Mouse (Mus musculus): Measurements from ENCODE around the gene Ctrb1. TPM values are rescaled to one million over a fixed set of nuclear protein-coding genes. Genes with fewer than 3 reads are reported as not detected.

Ctrb1 gene
- total RNA-seq, 2 experiments from 2014 or later = not detected

DNA sequence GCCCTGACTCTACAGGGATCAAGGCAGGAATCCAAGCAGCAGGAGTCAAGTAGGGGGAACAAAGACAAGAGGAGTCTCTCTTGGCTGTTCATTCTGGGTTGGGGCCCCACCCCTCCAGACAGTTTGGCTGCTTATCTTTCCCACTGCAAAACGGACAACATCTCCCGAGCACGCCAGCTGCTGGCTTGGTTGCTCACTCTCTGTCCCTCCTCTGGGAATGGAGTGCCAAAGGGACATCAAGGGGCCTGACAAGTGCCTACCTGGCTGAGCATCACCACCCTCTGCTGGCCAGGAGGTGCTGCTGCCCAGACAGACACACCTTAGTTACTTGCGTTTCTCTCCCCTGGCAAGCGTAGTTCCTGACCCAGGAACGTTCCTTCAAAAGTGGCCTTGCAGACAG, 27.1 kb upstream of the Ctrb1 start:
- peak; percentile 41 for ATAC-seq (replicated peaks; ENCODE audit: poor library complexity)

DNA sequence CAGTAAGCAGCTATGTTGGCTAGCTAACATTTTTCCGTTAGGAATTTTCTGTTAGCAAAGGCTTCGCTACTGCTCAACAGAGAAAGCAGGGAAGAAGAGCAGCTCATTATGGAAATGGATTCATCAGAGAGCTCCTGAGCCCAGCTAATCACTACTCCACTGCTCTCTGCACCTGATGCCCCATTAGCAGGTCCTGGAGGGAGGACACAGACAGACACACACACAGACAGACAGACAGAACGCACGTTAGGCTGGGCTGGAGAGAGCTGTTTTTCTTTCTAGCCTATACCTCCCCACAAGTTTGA, 26.6 kb upstream of the Ctrb1 start:
- ATAC-seq (replicated peaks; ENCODE audit: poor library complexity) = no peak

- ATAC-seq (replicated peaks; ENCODE audit: poor library complexity) = no peak
Observed at GRCm38 (mm10) chr8:111716603-111717487, 26.0 kb upstream of the Ctrb1 start.

GRCm38 (mm10) chr8:111715514-111715913, 24.7 kb upstream of the Ctrb1 start:
- ATAC-seq (replicated peaks; ENCODE audit: poor library complexity) = no peak

GRCm38 (mm10) chr8:111714295-111714694, 23.5 kb upstream of the Ctrb1 start:
- ATAC-seq (replicated peaks; ENCODE audit: poor library complexity) = no peak

DNA sequence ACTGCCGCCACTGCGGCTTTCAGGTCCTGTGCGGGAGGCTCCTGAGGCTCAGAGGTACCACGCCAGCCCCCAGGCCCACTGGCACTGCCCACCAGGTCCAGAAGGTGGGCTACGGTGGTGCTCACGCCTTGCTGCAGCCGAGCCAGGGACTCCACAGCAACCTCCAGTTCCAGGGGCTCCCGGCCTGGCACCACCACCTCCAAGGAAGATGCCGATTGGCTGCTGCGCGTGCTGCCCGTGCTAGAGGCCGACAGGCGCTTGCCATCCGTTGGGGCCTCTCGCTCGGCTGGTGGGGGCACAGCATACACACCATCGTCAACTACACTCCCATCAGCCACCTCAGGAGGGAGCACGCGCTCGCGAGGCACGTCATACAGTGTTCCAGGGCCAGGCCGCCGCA, 23.0 kb upstream of the Ctrb1 start:
- ATAC-seq (replicated peaks; ENCODE audit: poor library complexity) = no peak

DNA sequence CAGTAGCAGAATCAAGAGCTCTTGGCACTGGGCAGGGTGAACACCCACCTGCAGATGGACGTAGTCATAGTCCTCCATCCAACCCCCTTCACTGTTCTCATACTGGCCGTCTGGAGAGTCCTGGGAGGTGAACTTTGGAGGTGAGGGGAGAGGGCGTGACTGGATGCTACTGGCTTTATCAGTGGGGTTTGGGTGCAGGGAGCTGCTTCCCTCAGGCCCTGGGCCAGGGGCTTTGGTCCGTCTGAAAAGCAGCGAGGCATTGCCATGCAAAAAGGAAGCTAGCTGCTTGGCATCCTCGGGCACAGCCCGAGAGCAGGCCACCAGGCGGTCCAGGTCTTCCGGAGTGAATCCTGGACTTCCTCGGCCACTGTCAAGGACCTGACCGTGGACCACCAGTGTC, 22.5 kb upstream of the Ctrb1 start:
- no peak for ATAC-seq (replicated peaks; ENCODE audit: poor library complexity)

DNA sequence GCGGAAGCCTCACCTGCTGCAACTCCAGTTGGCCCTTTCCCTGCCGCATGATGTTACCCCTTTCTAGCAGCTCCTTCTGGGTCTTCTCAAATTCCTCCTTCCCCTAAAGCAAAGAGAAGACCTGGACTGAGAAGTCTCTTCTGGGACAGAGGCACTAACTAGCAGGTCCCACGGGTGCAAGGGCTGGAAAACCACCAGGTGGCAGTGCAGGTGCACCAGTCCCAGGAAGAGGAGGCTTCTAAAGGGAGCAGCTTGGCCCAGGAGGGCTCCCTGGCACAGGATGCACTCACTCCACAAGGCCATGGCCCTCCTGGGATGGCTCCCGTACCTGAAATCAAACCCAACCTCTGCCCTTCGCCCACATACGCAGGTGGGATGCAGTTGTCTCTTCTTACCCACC, 21.8 kb upstream of the Ctrb1 start:
- ATAC-seq (replicated peaks; ENCODE audit: poor library complexity) = peak; percentile 75

DNA sequence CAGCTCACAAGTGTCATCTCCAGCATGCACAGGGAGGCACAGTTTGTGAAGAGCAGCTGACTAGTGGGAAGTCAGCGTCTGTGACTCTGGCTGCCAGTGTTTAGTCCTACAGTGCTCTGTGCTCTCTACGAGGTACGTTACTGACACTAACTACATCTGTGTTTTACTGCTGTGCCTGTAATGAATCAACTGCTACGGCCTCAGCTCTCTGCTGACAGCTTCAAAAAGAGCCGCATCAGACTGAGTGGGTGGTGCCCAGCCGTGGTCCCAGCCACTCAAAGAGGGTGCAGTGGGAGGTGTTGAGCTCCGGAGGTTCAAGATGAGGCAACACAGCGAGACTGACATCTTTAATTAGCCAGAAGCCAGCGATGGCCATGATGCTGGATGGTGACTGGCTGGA, 21.3 kb upstream of the Ctrb1 start:
- no peak for ATAC-seq (replicated peaks; ENCODE audit: poor library complexity)

GRCm38 (mm10) chr8:111710777-111711485, 20.1 kb upstream of the Ctrb1 start:
- no peak for ATAC-seq (replicated peaks; ENCODE audit: poor library complexity)

- no peak for ATAC-seq (replicated peaks; ENCODE audit: poor library complexity)
Observed at GRCm38 (mm10) chr8:111709223-111709622, 18.4 kb upstream of the Ctrb1 start.

- no peak for ATAC-seq (replicated peaks; ENCODE audit: poor library complexity)
Observed at GRCm38 (mm10) chr8:111708265-111708664, 17.5 kb upstream of the Ctrb1 start.

- ATAC-seq (replicated peaks; ENCODE audit: poor library complexity) = no peak
Observed at GRCm38 (mm10) chr8:111705699-111706098, 14.9 kb upstream of the Ctrb1 start.

DNA sequence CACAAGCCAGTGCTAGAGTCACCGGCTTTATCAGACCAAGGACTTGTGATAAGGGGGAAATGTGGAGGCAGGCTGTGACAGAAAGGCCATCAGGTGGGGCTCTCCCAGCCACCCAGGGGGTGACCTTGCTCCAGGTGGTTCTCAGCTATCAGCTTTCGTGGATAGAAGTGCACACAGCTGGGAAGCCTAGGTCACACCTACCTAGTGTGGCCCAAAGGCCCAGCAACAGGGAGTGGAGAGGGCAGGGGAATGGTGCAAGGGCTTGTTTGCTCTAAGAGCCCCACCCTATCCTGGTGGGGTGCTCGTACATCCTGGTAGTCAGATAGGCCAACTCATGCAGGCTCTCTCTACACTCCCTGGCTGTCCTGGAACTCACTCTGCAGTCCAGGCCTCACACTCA, 14.4 kb upstream of the Ctrb1 start:
- no peak; the same call in 1 of the 2 replicates for ATAC-seq (replicated peaks; ENCODE audit: poor library complexity)

DNA sequence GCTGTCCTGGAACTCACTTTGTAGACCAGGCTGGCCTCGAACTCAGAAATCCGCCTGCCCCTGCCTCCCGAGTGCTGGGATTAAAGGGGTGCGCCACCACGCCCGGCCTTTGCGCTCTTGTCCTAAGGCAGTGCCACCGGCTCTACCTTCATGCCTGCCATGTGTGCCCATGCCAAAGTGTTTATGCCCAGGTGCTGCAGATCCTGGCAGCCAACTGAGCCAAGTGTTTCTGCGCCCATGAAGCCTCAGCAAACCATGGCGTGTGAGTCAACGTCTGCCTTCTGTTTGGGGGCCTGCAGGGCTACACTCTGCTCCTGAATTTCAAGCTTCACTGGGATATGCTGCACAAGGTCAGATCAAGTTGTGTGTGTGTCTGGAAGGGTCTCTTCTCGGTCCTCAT, 13.8 kb upstream of the Ctrb1 start:
- no peak for ATAC-seq (replicated peaks; ENCODE audit: poor library complexity)

DNA sequence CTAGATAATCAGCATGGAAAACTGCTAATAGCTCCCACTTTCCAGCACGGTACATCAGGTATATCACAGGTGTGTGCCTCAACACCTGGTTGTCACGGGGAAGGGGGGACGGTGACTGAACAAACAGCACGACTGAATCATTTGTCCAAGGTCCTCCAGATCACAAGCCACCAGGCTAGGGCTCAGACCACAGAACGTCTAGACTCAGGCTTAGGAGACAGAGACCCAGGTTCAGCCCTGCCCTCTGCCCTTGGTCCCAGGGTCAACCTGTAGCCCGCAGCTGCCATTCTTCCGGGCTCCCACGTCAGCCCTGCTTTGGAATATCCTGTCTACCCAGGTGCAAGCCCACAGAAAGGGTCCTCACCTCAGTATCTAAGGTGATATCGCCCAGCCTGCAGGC, 10.6 kb upstream of the Ctrb1 start:
- ATAC-seq (replicated peaks; ENCODE audit: poor library complexity) = no peak

DNA sequence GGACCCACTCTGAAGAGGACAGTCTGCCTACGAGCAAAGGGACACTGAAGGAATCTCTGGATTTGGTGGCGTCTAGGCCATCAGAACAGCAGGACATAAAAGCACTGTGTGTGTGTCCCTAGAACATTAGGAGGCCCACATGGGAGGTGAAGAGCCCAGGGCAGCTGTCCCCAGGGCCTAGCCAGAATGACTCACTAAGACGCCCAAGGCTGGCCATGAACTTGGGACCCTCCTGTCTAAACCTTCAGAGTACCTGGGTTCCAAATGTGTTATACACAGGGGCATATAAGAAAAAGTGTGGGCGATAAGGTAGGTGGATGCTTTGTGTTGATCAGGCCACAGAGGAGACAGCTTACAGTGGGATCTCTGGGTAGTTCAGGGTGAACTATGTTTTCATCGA, 9.9 kb upstream of the Ctrb1 start:
- no peak for ATAC-seq (replicated peaks; ENCODE audit: poor library complexity)

DNA sequence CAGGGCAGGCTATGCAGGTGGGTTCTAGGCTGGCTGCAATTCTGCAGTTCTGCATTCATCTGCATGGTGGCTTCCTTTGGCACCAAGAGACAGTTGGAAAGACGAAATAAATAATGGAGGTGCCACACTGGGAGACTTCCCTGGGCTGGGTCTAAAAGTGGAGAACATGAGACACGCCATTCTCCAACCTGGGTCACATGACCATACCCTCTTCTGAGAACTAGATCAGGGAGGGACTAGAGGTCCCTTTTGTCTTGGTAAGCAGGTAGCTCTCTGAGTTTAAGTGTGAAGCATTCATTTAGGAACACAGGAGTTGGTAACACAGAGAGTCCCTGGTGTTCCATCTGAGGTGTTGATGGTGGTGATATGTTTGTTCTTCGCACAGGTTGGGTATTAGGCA, 9.4 kb upstream of the Ctrb1 start:
- no peak for ATAC-seq (replicated peaks; ENCODE audit: poor library complexity)

DNA sequence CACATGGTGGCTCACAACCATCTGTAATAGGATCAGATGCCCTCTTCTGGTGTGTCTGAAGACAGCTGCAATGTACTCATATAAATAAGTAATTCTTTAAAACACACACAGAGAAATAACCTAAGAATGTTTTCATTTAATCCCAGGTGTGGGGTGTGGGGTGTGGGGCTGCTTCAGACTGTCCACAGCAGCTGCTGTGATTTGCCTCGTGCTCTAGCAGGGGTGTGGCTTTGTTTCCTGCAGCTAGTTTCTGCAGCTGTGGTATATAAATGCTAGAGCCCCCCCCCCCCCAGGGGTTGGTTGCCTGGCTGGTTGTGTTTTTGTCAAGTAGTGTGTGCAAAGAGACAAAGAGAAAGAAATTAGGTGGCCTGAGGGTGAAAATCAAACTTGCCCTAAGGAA, 8.2 kb upstream of the Ctrb1 start:
- ATAC-seq (replicated peaks; ENCODE audit: poor library complexity) = no peak

DNA sequence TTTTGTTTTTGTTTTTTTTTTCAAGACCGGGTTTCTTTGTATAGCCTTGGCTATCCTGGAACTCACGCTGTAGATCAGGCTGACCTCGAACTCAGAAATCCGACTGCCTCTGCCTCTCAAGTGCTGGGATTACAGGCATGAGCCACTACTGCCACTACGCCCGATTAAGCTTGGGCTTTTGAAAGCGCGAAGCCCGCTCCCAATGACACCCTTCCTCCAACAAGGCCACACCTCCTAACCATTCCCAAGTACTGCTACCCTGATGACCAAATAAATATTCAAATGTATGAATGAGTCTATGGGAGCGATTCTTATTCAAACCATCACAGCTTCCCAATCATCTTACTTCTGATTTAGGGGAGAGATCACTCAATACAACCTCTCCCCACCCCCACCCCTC, 6.8 kb upstream of the Ctrb1 start:
- ATAC-seq (replicated peaks; ENCODE audit: poor library complexity) = no peak

DNA sequence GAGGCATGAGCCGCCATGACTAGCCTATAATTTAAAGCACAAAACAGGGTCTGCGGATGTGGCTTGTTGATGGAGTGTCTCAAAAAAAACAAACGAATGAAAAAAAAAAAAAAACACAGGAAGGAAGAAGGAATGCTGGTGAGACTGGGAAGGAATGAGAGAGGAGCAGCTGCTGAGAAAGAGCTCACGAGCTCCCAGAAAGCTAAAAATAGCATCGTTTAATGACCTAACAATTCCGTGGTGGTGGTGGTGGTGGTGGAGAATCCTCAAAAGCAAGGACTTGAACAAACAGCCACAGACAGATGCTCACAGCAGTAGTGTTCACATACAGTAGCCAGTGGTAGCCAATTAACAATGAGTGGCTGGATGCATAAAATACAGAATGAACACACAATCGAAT, 4.6 kb upstream of the Ctrb1 start:
- no peak for ATAC-seq (replicated peaks; ENCODE audit: poor library complexity)

- no peak for ATAC-seq (replicated peaks; ENCODE audit: poor library complexity)
Observed at GRCm38 (mm10) chr8:111693261-111693741, 2.5 kb upstream of the Ctrb1 start.
